30 mouse cellular contexts compared by ENCODE assay signal in the genomic region with DNA sequence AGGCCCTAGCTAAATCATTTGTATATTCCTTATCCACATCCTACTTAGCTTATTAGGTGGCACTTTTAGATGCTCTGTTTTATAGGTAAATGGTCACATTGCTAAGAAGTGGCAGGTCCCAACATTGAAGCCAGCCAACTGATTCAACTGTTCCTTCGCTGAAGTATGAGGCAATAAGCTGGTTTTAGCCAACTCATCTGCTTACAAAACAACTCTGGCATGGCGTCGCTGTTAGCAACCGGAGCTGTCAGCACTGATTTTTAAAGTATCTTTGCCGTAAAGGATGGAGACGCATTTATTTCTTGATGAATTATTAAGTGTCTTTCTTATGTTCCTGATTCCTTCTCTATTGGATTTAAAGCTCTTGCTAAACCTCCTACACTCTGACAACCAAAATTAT.
DNase-seq lines count a peak whose midpoint lies in the region; ATAC-seq and TF ChIP-seq lines count a peak whose summit lies in the region.
"Had no signal": no experiment of that assay in that cellular context is flagged by ENCODE, and none has a peak within 500 bp of the region (broad histone marks: within the 10 kb centered on the region; RNA-seq: fewer than 3 reads in every experiment).

No protein-coding gene starts in this region.

- no peak for ATAC-seq in forebrain, postnatal 0 days
- no peak for ATAC-seq in forebrain, embryonic 11.5 days (replicated peaks; ENCODE audit: low FRiP score)
- ATAC-seq in heart, embryonic 15.5 days (replicated peaks; ENCODE audit: insufficient number of reproducible peaks, insufficient read depth, low FRiP score, low read depth): no peak
- ATAC-seq in midbrain, embryonic 11.5 days (ENCODE audit: low FRiP score): no peak
- no peak for ATAC-seq in midbrain, embryonic 16.5 days
- ATAC-seq in megakaryocyte progenitor cell, adult 5-6 weeks (replicated peaks; ENCODE audit: poor library complexity): 0 out of 2 replicates have a peak, but pooled peaks have one; percentile 39
- ATAC-seq: forebrain, embryonic 13.5 days; inflammation-experienced regulatory T-cells, adult 6 months; liver, embryonic 12.5 days; midbrain, embryonic 15.5 days had no signal

- no peak overlapping the region for H3K4me2 ChIP-seq in forebrain, postnatal 0 days (ENCODE audit: low read depth)
- no peak overlapping the region for H3K4me2 ChIP-seq in forebrain, embryonic 11.5 days (ENCODE audit: low read depth, low read length, severe bottlenecking)
- H3K4me2 ChIP-seq in heart, embryonic 15.5 days: no peak overlapping the region
- H3K4me2 ChIP-seq in midbrain, embryonic 11.5 days: no peak overlapping the region
- no peak overlapping the region for H3K4me2 ChIP-seq in midbrain, embryonic 16.5 days (ENCODE audit: low read length)
- H3K4me2 ChIP-seq: embryonic facial prominence, embryonic 13.5 days; forebrain, embryonic 13.5 days; hindbrain, embryonic 14.5 days; limb, embryonic 12.5 days; liver, embryonic 12.5 days; lung, embryonic 14.5 days; midbrain, embryonic 15.5 days; neural tube, embryonic 13.5 days had no signal

- no peaks in the 10 kb centered on the region for H3K27me3 ChIP-seq in forebrain, postnatal 0 days (ENCODE audit: insufficient read depth, low read length)
- no peaks in the 10 kb centered on the region for H3K27me3 ChIP-seq in forebrain, embryonic 11.5 days (ENCODE audit: control insufficient read depth, insufficient read depth, low read length)
- H3K27me3 ChIP-seq in heart, embryonic 15.5 days: no peaks in the 10 kb centered on the region
- H3K27me3 ChIP-seq in midbrain, embryonic 11.5 days (ENCODE audit: control insufficient read depth, insufficient read depth, low read length): no peaks in the 10 kb centered on the region
- H3K27me3 ChIP-seq in midbrain, embryonic 16.5 days (ENCODE audit: control insufficient read depth, insufficient read depth, low read depth, low read length): no peaks in the 10 kb centered on the region
- H3K27me3 ChIP-seq: CH12.LX; embryonic facial prominence, embryonic 13.5 days; forebrain, embryonic 13.5 days; limb, embryonic 12.5 days; liver, embryonic 12.5 days; midbrain, embryonic 15.5 days; neural tube, embryonic 13.5 days had no signal

- TF ChIP-seq CTCF in forebrain, postnatal 0 days (IDR thresholded peaks at IDR 0.05; ENCODE audit: low read depth): no peak

- no peaks in the 10 kb centered on the region for H3K4me1 ChIP-seq in forebrain, postnatal 0 days (ENCODE audit: insufficient read depth)
- no peaks in the 10 kb centered on the region for H3K4me1 ChIP-seq in forebrain, embryonic 11.5 days (replicated peaks; ENCODE audit: control insufficient read depth, insufficient read depth, low read length)
- peaks cover 5% of the 10 kb centered on the region for H3K4me1 ChIP-seq in heart, embryonic 15.5 days (replicated peaks)
- no peaks in the 10 kb centered on the region for H3K4me1 ChIP-seq in midbrain, embryonic 11.5 days (ENCODE audit: control insufficient read depth, insufficient read depth, low read length)
- 0 out of 2 replicates have a peak, but pooled peaks cover 3% of the 10 kb centered on the region for H3K4me1 ChIP-seq in midbrain, embryonic 16.5 days (ENCODE audit: control insufficient read depth, insufficient read depth, low read length)
- H3K4me1 ChIP-seq: embryonic facial prominence, embryonic 13.5 days; liver, embryonic 12.5 days; midbrain, embryonic 15.5 days had no signal

- H3K9me3 ChIP-seq in forebrain, postnatal 0 days (ENCODE audit: low read length): no peaks in the 10 kb centered on the region
- H3K9me3 ChIP-seq in forebrain, embryonic 11.5 days (ENCODE audit: control insufficient read depth, low read length): no peaks in the 10 kb centered on the region
- no peaks in the 10 kb centered on the region for H3K9me3 ChIP-seq in heart, embryonic 15.5 days (replicated peaks)
- H3K9me3 ChIP-seq in midbrain, embryonic 11.5 days (ENCODE audit: control insufficient read depth, low read length): no peaks in the 10 kb centered on the region
- H3K9me3 ChIP-seq in midbrain, embryonic 16.5 days (replicated peaks; ENCODE audit: control insufficient read depth, low read length, poor library complexity, severe bottlenecking): no peaks in the 10 kb centered on the region
- H3K9me3 ChIP-seq: embryonic facial prominence, embryonic 13.5 days; forebrain, embryonic 13.5 days; G1E; limb, embryonic 12.5 days; liver, embryonic 12.5 days; midbrain, embryonic 15.5 days; neural tube, embryonic 13.5 days had no signal

- peak; percentile 21 for DNase-seq in forebrain, postnatal 0 days
- no peak for DNase-seq in forebrain, embryonic 11.5 days (ENCODE audit: low spot score)
- DNase-seq in heart, postnatal 4 days: no peak
- DNase-seq in midbrain, embryonic 11.5 days (ENCODE audit: low spot score, missing footprints): peak; percentile 10
- no peak for DNase-seq in frontal cortex, postnatal 36 days (ENCODE audit: low spot score in 2 of 2)
- DNase-seq: B cell, adult 2 months; cerebellum, adult 2 months; cerebellum, postnatal 36 days; embryo, embryonic 11 days; kidney, adult 2 months; lung, embryonic 14.5 days; retina, postnatal 1 day; right cerebral cortex, postnatal 25 days; spleen, adult 18-20 months had no signal

- no peak overlapping the region for H3K4me3 ChIP-seq in forebrain, postnatal 0 days (ENCODE audit: low read depth, low read length)
- H3K4me3 ChIP-seq in forebrain, embryonic 11.5 days (ENCODE audit: low read depth, low read length): no peak overlapping the region
- H3K4me3 ChIP-seq in heart, embryonic 15.5 days: no peak overlapping the region
- H3K4me3 ChIP-seq in midbrain, embryonic 11.5 days (ENCODE audit: low read depth, low read length): no peak overlapping the region
- no peak overlapping the region for H3K4me3 ChIP-seq in midbrain, embryonic 16.5 days (ENCODE audit: low read depth, low read length)
- H3K4me3 ChIP-seq: embryonic facial prominence, embryonic 13.5 days; erythroblast, embryonic 14.5 days; forebrain, embryonic 13.5 days; limb, embryonic 12.5 days; liver, embryonic 12.5 days; midbrain, embryonic 15.5 days; myocyte; neural tube, embryonic 13.5 days had no signal

- 65% methylated on average over 6 of the region's 6 CpGs for WGBS in forebrain, postnatal 0 days
- WGBS in forebrain, embryonic 11.5 days: 94% methylated on average over 6 of the region's 6 CpGs
- WGBS in heart, embryonic 15.5 days: 71% methylated on average over 6 of the region's 6 CpGs
- WGBS in midbrain, embryonic 11.5 days: 93% methylated on average over 6 of the region's 6 CpGs
- WGBS in midbrain, embryonic 16.5 days: 79% methylated on average over 6 of the region's 6 CpGs

- H3K9ac ChIP-seq in forebrain, postnatal 0 days: no peak overlapping the region
- H3K9ac ChIP-seq in forebrain, embryonic 11.5 days (ENCODE audit: low read length): no peak overlapping the region
- no peak overlapping the region for H3K9ac ChIP-seq in heart, embryonic 15.5 days
- no peak overlapping the region for H3K9ac ChIP-seq in midbrain, embryonic 11.5 days (ENCODE audit: low read length)
- no peak overlapping the region for H3K9ac ChIP-seq in midbrain, embryonic 16.5 days (ENCODE audit: low read depth, low read length)
- H3K9ac ChIP-seq: embryonic facial prominence, embryonic 13.5 days; forebrain, embryonic 13.5 days; hindbrain, embryonic 14.5 days; limb, embryonic 12.5 days; liver, embryonic 12.5 days; lung, embryonic 14.5 days; midbrain, embryonic 15.5 days; neural tube, embryonic 13.5 days had no signal

- no peaks in the 10 kb centered on the region for H3K36me3 ChIP-seq in forebrain, postnatal 0 days (ENCODE audit: insufficient read depth)
- no peaks in the 10 kb centered on the region for H3K36me3 ChIP-seq in forebrain, embryonic 11.5 days (ENCODE audit: control insufficient read depth, insufficient read depth, low read length)
- no peaks in the 10 kb centered on the region for H3K36me3 ChIP-seq in heart, embryonic 15.5 days
- no peaks in the 10 kb centered on the region for H3K36me3 ChIP-seq in midbrain, embryonic 11.5 days (ENCODE audit: control insufficient read depth, insufficient read depth, low read length)
- H3K36me3 ChIP-seq in midbrain, embryonic 16.5 days (ENCODE audit: control insufficient read depth, insufficient read depth, low read length): no peaks in the 10 kb centered on the region
- H3K36me3 ChIP-seq: embryonic facial prominence, embryonic 13.5 days; G1E; limb, embryonic 12.5 days; liver, embryonic 12.5 days; midbrain, embryonic 15.5 days; neural tube, embryonic 13.5 days had no signal

- no peak overlapping the region for H3K27ac ChIP-seq in forebrain, postnatal 0 days (ENCODE audit: low read depth, low read length)
- H3K27ac ChIP-seq in forebrain, embryonic 11.5 days (ENCODE audit: low read depth, low read length): no peak overlapping the region
- peak overlapping the region; percentile 74 for H3K27ac ChIP-seq in heart, embryonic 15.5 days
- H3K27ac ChIP-seq in midbrain, embryonic 11.5 days (ENCODE audit: low read depth, low read length): no peak overlapping the region
- H3K27ac ChIP-seq in midbrain, embryonic 16.5 days (ENCODE audit: low read length): no peak overlapping the region
- H3K27ac ChIP-seq: embryonic facial prominence, embryonic 13.5 days; forebrain, embryonic 13.5 days; hindbrain, embryonic 14.5 days; kidney, postnatal 0 days; limb, embryonic 12.5 days; liver, embryonic 12.5 days; midbrain, embryonic 15.5 days; neural tube, embryonic 13.5 days had no signal

Comparison
In these comparisons a context has a peak if more than half of its experiments do, and no peak if none do; other contexts are left out.
1. DNase-seq: peak in forebrain, postnatal 0 days (single experiment) and midbrain, embryonic 11.5 days (single experiment); none in forebrain, embryonic 11.5 days (single experiment), heart, postnatal 4 days (single experiment) and frontal cortex, postnatal 36 days (0 of 2).